Comparison of ENCODE assay signal across 23 mouse cellular contexts in genomic region chr3:89330346-89330745, GRCm38 (mm10). TPM values are rescaled to one million over a fixed set of nuclear protein-coding genes. Genes with fewer than 3 reads are reported as not detected.
DNase-seq lines count a peak whose midpoint lies in the region; ATAC-seq lines count a peak whose summit lies in the region.
"Had no signal": no experiment of that assay in that cellular context is flagged by ENCODE, and none has a peak within 500 bp of the region (broad histone marks: within the 10 kb centered on the region; RNA-seq: fewer than 3 reads in every experiment).

No protein-coding gene starts in this region.

- WGBS in hindbrain, embryonic 10.5 days: 55% methylated on average over 3 of the region's 3 CpGs
- 27% methylated on average over 3 of the region's 3 CpGs for WGBS in hindbrain, embryonic 14.5 days
- WGBS in neural tube, embryonic 11.5 days: 48% methylated on average over 3 of the region's 3 CpGs

- peaks cover 35% of the 10 kb centered on the region; the same call in 1 of the 2 replicates for H3K27me3 ChIP-seq in hindbrain, embryonic 10.5 days (ENCODE audit: insufficient read depth, poor library complexity, severe bottlenecking)
- H3K27me3 ChIP-seq in hindbrain, embryonic 14.5 days (ENCODE audit: control insufficient read depth, insufficient read depth, low read length): no peaks in the 10 kb centered on the region
- no peaks in the 10 kb centered on the region for H3K27me3 ChIP-seq in neural tube, embryonic 11.5 days (ENCODE audit: control insufficient read depth, insufficient read depth, low read length)
- H3K27me3 ChIP-seq: intestine, embryonic 15.5 days had no signal

- peaks cover 30% of the 10 kb centered on the region for H3K36me3 ChIP-seq in hindbrain, embryonic 10.5 days
- no peaks in the 10 kb centered on the region for H3K36me3 ChIP-seq in hindbrain, embryonic 14.5 days (replicated peaks; ENCODE audit: control insufficient read depth, insufficient read depth)
- peaks cover 3% of the 10 kb centered on the region; the same call in 1 of the 2 replicates for H3K36me3 ChIP-seq in neural tube, embryonic 11.5 days (ENCODE audit: control insufficient read depth, insufficient read depth, low read length)
- H3K36me3 ChIP-seq: G1E had no signal

- intact Hi-C loops in left cerebral cortex, postnatal 4 days (cut with DNase I): no loop called here
- intact Hi-C loops in left cerebral cortex, postnatal 14 days (cut with DNase I): no loop called here

- H3K4me1 ChIP-seq in hindbrain, embryonic 10.5 days (replicated peaks): peaks cover 70% of the 10 kb centered on the region
- H3K4me1 ChIP-seq in hindbrain, embryonic 14.5 days (replicated peaks; ENCODE audit: control insufficient read depth, insufficient read depth, low read length): peaks cover 40% of the 10 kb centered on the region
- peaks cover 25% of the 10 kb centered on the region for H3K4me1 ChIP-seq in neural tube, embryonic 11.5 days (ENCODE audit: control insufficient read depth, insufficient read depth, low read length)

- no peaks in the 10 kb centered on the region for H3K9me3 ChIP-seq in hindbrain, embryonic 10.5 days
- no peaks in the 10 kb centered on the region for H3K9me3 ChIP-seq in hindbrain, embryonic 14.5 days (ENCODE audit: control insufficient read depth, low read length)
- no peaks in the 10 kb centered on the region for H3K9me3 ChIP-seq in neural tube, embryonic 11.5 days (ENCODE audit: control insufficient read depth, low read length)
- H3K9me3 ChIP-seq: embryonic facial prominence, embryonic 13.5 days; G1E; heart, embryonic 12.5 days; intestine, embryonic 15.5 days had no signal

- H3K9ac ChIP-seq in hindbrain, embryonic 14.5 days: no peak overlapping the region
- no peak overlapping the region for H3K9ac ChIP-seq in neural tube, embryonic 11.5 days (ENCODE audit: low read length)
- H3K9ac ChIP-seq: embryonic facial prominence, embryonic 13.5 days; heart, embryonic 12.5 days; intestine, embryonic 15.5 days had no signal

- peak; percentile 53 to 75 for DNase-seq in cerebellum, postnatal 10 days
- DNase-seq in cerebellum, adult 18-20 months: no peak
- DNase-seq in hindbrain, embryonic 10.5 days (ENCODE audit: low spot score): no peak
- DNase-seq in hindbrain, embryonic 14.5 days (ENCODE audit: low spot score): no peak
- peak; percentile 72 for DNase-seq in left cerebral cortex, postnatal 4 days
- no peak for DNase-seq in left cerebral cortex, postnatal 14 days (ENCODE audit: low spot score in 2 of 2)
- DNase-seq in neural tube, embryonic 11.5 days (ENCODE audit: low spot score): no peak
- no peak for DNase-seq in neural tube, embryonic 10.5 days (ENCODE audit: extremely low spot score, low spot score)
- DNase-seq: B cell, adult 2 months; cerebellum, adult 11 months; cerebellum, adult 9-10 months; cerebellum, postnatal 36 days; gastrocnemius, adult 2 months; gastrocnemius, postnatal 25 days had no signal

- no peak for ATAC-seq in hindbrain, embryonic 14.5 days (ENCODE audit: low FRiP score)
- no peak for ATAC-seq in neural tube, embryonic 11.5 days (ENCODE audit: insufficient read depth, low FRiP score, low TSS enrichment)
- ATAC-seq: CD4-positive, CD25-positive, alpha-beta regulatory T cell, adult 4 months; intestine, embryonic 15.5 days had no signal

- no peak overlapping the region for H3K4me2 ChIP-seq in hindbrain, embryonic 14.5 days (replicated peaks)
- peak overlapping the region; percentile 5; the same call in 1 of the 2 replicates for H3K4me2 ChIP-seq in neural tube, embryonic 11.5 days (ENCODE audit: low read depth)
- H3K4me2 ChIP-seq: embryonic facial prominence, embryonic 13.5 days; heart, embryonic 12.5 days; intestine, embryonic 15.5 days had no signal

- H3K27ac ChIP-seq in hindbrain, embryonic 10.5 days: peak overlapping the region; percentile 2; the same call in 1 of the 2 replicates
- no peak overlapping the region for H3K27ac ChIP-seq in hindbrain, embryonic 14.5 days
- H3K27ac ChIP-seq in neural tube, embryonic 11.5 days (ENCODE audit: low read depth, low read length): no peak overlapping the region
- H3K27ac ChIP-seq: embryonic facial prominence, embryonic 13.5 days; gastrocnemius, adult 2 months; intestine, embryonic 15.5 days had no signal

- no peak overlapping the region for H3K4me3 ChIP-seq in hindbrain, embryonic 10.5 days
- H3K4me3 ChIP-seq in hindbrain, embryonic 14.5 days (replicated peaks; ENCODE audit: low read length): no peak overlapping the region
- no peak overlapping the region for H3K4me3 ChIP-seq in neural tube, embryonic 11.5 days (ENCODE audit: low read depth, low read length)
- H3K4me3 ChIP-seq: embryonic facial prominence, embryonic 13.5 days; gastrocnemius, adult 2 months; heart, embryonic 12.5 days; intestine, embryonic 15.5 days had no signal

RNA-seq across cellular contexts. Expression of gene Efna4, which starts 7.5 kb away (rescaled TPM):
- 22.4 and 23.2 TPM in 2 replicates for polyA plus RNA-seq in hindbrain, embryonic 10.5 days (2016; fragmentation: Nextera tagmentation; extraction: Ambion mirVana)
- polyA plus RNA-seq in hindbrain, embryonic 14.5 days (2014; fragmentation: Nextera tagmentation; extraction: Ambion mirVana): 4.4 and 4.9 TPM in 2 replicates
- 1 to 10 TPM; 5.7 to 7.4 TPM for total RNA-seq in left cerebral cortex, postnatal 4 days (2021)
- under 1 TPM; 0.29 to 0.61 TPM for total RNA-seq in left cerebral cortex, postnatal 14 days (2021)
- 20.5 and 21.6 TPM in 2 replicates for polyA plus RNA-seq in neural tube, embryonic 11.5 days (2014; fragmentation: Nextera tagmentation; extraction: Ambion mirVana)
- total RNA-seq: G1E had no signal
- polyA plus RNA-seq: CD4-positive, CD25-positive, alpha-beta regulatory T cell, adult 4 months; G1E had no signal

RNA-seq across cellular contexts. Expression of gene Efna3, which starts 7.6 kb away (rescaled TPM):
- polyA plus RNA-seq in hindbrain, embryonic 10.5 days (2016; fragmentation: Nextera tagmentation; extraction: Ambion mirVana): 5.9 and 10.7 TPM in 2 replicates
- polyA plus RNA-seq in hindbrain, embryonic 14.5 days (2014; fragmentation: Nextera tagmentation; extraction: Ambion mirVana): 62.5 and 70.3 TPM in 2 replicates
- total RNA-seq in left cerebral cortex, postnatal 4 days (2021): 10 to 100 TPM; 64.7 to 66.2 TPM
- total RNA-seq in left cerebral cortex, postnatal 14 days (2021): 10 to 100 TPM; 48.5 to 49.6 TPM
- polyA plus RNA-seq in neural tube, embryonic 11.5 days (2014; fragmentation: Nextera tagmentation; extraction: Ambion mirVana): 32.7 and 36.5 TPM in 2 replicates
- total RNA-seq: G1E; gastrocnemius, adult 2 months; gastrocnemius, postnatal 25 days; granulocyte monocyte progenitor cell, adult 5-6 weeks had no signal
- polyA plus RNA-seq: CD4-positive, CD25-positive, alpha-beta regulatory T cell, adult 4 months; G1E had no signal

RNA-seq across cellular contexts. Expression of gene Adam15, which starts 19.4 kb away (rescaled TPM):
- 36.4 and 38.1 TPM in 2 replicates for polyA plus RNA-seq in hindbrain, embryonic 10.5 days (2016; fragmentation: Nextera tagmentation; extraction: Ambion mirVana)
- polyA plus RNA-seq in hindbrain, embryonic 14.5 days (2014; fragmentation: Nextera tagmentation; extraction: Ambion mirVana): 40.8 and 44.0 TPM in 2 replicates
- 10 to 100 TPM; 84.1 to 91.0 TPM for total RNA-seq in left cerebral cortex, postnatal 4 days (2021)
- total RNA-seq in left cerebral cortex, postnatal 14 days (2021): 10 to 100 TPM; 95.0 TPM
- 16.3 and 18.3 TPM in 2 replicates for polyA plus RNA-seq in neural tube, embryonic 11.5 days (2014; fragmentation: Nextera tagmentation; extraction: Ambion mirVana)

RNA-seq across cellular contexts. Expression of gene Dcst2, which starts 31.4 kb away (rescaled TPM):
- 0.34 TPM in 1 of 2 replicates, not detected in the other for polyA plus RNA-seq in hindbrain, embryonic 10.5 days (2016; fragmentation: Nextera tagmentation; extraction: Ambion mirVana)
- 0.12 and 0.21 TPM in 2 replicates for polyA plus RNA-seq in hindbrain, embryonic 14.5 days (2014; fragmentation: Nextera tagmentation; extraction: Ambion mirVana)
- total RNA-seq in left cerebral cortex, postnatal 4 days (2021): under 1 TPM; 0.74 to 0.92 TPM
- under 1 TPM; 0.34 to 0.35 TPM for total RNA-seq in left cerebral cortex, postnatal 14 days (2021)
- polyA plus RNA-seq in neural tube, embryonic 11.5 days (2014; fragmentation: Nextera tagmentation; extraction: Ambion mirVana): 0.20 TPM in 1 of 2 replicates, not detected in the other
- total RNA-seq: G1E; gastrocnemius, adult 2 months; gastrocnemius, postnatal 25 days; granulocyte monocyte progenitor cell, adult 5-6 weeks; heart, adult 8-10 months; heart, postnatal 25 days had no signal
- polyA plus RNA-seq: G1E; heart, embryonic 12.5 days; heart, embryonic 16.5 days had no signal

RNA-seq across cellular contexts. Expression of gene Dcst1, which starts 34.7 kb away (rescaled TPM):
- 0.09 and 0.33 TPM in 2 replicates for polyA plus RNA-seq in hindbrain, embryonic 10.5 days (2016; fragmentation: Nextera tagmentation; extraction: Ambion mirVana)
- 0.43 and 1.1 TPM in 2 replicates for polyA plus RNA-seq in hindbrain, embryonic 14.5 days (2014; fragmentation: Nextera tagmentation; extraction: Ambion mirVana)
- under 1 TPM; 0.22 to 0.97 TPM for total RNA-seq in left cerebral cortex, postnatal 4 days (2021)
- total RNA-seq in left cerebral cortex, postnatal 14 days (2021): under 1 TPM in 1 of 2 experiments, not detected in 1; 0.23 TPM
- 0.31 and 0.41 TPM in 2 replicates for polyA plus RNA-seq in neural tube, embryonic 11.5 days (2014; fragmentation: Nextera tagmentation; extraction: Ambion mirVana)
- total RNA-seq: gastrocnemius, adult 2 months; gastrocnemius, postnatal 25 days; granulocyte monocyte progenitor cell, adult 5-6 weeks; heart, adult 8-10 months; heart, postnatal 25 days had no signal
- polyA plus RNA-seq: G1E had no signal

Comparison
In these comparisons a context has a peak if more than half of its experiments do, and no peak if none do; other contexts are left out.
1. DNase-seq: peak in cerebellum, postnatal 10 days (2 of 2) and left cerebral cortex, postnatal 4 days (single experiment); none in cerebellum, adult 18-20 months (0 of 2), hindbrain, embryonic 10.5 days (single experiment), hindbrain, embryonic 14.5 days (single experiment), left cerebral cortex, postnatal 14 days (0 of 2), neural tube, embryonic 11.5 days (single experiment) and neural tube, embryonic 10.5 days (single experiment).